Mouse (Mus musculus) liver, adult 2 months (tissue): ENCODE data around the gene Atoh8. TPM values are rescaled to one million over a fixed set of nuclear protein-coding genes. Genes with fewer than 3 reads are reported as not detected.

Experiments used
- DNase-seq: peaks from one replicate; pipeline ENCODE4 v3.0.0-alpha.2; 2011; ENCODE audit warnings: low read depth, low spot score; ENCODE audit errors: extremely low read depth
- H3K27ac ChIP-seq: fragments of 200-500 bp; replicated peaks from 2 replicates; pipeline ENCODE4 v1.5.1; 2012; ENCODE audit warnings: low read depth, mild to moderate bottlenecking, control low read depth, inconsistent platforms, low read length; ENCODE audit not compliant: insufficient read depth
- H3K27me3 ChIP-seq: fragments of 200-500 bp; 2 replicates; pipeline ENCODE4 v1.6.1; 2012; ENCODE audit warnings: mild to moderate bottlenecking, moderate library complexity, low read length, inconsistent platforms; ENCODE audit not compliant: control insufficient read depth, insufficient read depth
- H3K36me3 ChIP-seq: fragments of 200-500 bp; 2 replicates; pipeline ENCODE4 v1.6.1; 2012; ENCODE audit warnings: low read length, inconsistent platforms; ENCODE audit not compliant: control insufficient read depth, insufficient read depth
- H3K4me1 ChIP-seq: fragments of 200-500 bp; 2 replicates; pipeline ENCODE4 v1.6.1; 2011; ENCODE audit warnings: low read length; ENCODE audit not compliant: control insufficient read depth, insufficient read depth
- H3K4me3 ChIP-seq: fragments of 200-500 bp; 2 replicates; pipeline ENCODE4 v1.5.1; 2011; ENCODE audit warnings: low read depth, mild to moderate bottlenecking, control low read depth, low read length, moderate library complexity; ENCODE audit not compliant: insufficient read depth
- H3K79me2 ChIP-seq: fragments of 200-500 bp; 2 replicates; pipeline ENCODE4 v1.6.1; 2012; ENCODE audit warnings: inconsistent platforms, mild to moderate bottlenecking, low read length, moderate library complexity; ENCODE audit not compliant: control insufficient read depth, insufficient read depth
- H3K9ac ChIP-seq: fragments of 200-500 bp; 2 replicates; pipeline ENCODE4 v1.6.1; 2012; ENCODE audit warnings: low read depth, mild to moderate bottlenecking, control low read depth, inconsistent platforms, low read length
- CTCF ChIP-seq: fragments of 200-500 bp; IDR thresholded peaks from 2 replicates; pipeline ENCODE4 v1.5.1; 2011; ENCODE audit warnings: low read depth, low read length, control low read depth
- POLR2A ChIP-seq: fragments of 200-500 bp; IDR thresholded peaks from 2 replicates; pipeline ENCODE4 v1.6.1; 2011; ENCODE audit warnings: low read length, control low read depth; ENCODE audit not compliant: insufficient read depth; ENCODE audit errors: extremely low read depth
- WGBS: fragments of 180-500 bp; shearing (Covaris S2); methylation state at CpG from one replicate; pipeline ENCODE4 v1.1.7; 2018; 5-methylcytosine and 5-hydroxymethylcytosine counted together
- polyA plus RNA-seq: library from polyadenylated mRNA; depleted of rRNA; stranded (reverse); fragments of >200 nt; gene quantifications from 2 replicates; pipeline ENCODE4 v1.2.3, GENCODE M21; 2012
- total RNA-seq: library from RNA; depleted of rRNA; stranded (reverse); fragments of >200 nt; gene quantifications from 2 replicates; pipeline ENCODE4 v1.2.3, GENCODE M21; 2014

The Atoh8 gene
- total and polyA plus RNA-seq, 2 experiments: 5.1 to 28.7 TPM

DNA sequence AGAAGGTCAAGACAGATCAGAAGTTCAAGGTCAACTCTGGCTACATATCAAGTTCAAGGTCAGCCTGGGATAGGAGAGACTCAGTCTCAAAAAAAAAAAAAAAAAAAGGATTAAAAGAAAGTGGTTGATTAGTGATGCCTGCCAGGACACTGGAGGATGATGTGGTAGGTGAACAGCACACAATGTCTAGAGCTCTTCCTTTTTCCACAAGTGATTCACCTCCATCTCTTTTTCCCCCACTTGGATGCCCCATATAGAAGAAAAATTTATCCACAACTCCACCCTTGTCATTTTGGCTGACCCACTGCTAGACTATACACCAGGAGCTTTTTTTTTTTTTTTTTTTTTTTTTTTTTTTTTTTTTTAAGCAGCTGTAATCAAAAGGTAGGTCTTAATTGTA lies 37.9 kb downstream of the Atoh8 start:
- no peak for DNase-seq
- Histone ChIP-seq H3K27ac (no peak overlapping the region), H3K4me3 (no peak overlapping the region), H3K79me2 (no peaks in the 10 kb centered on the region), H3K9ac (no peak overlapping the region), H3K4me1 (no peaks in the 10 kb centered on the region), H3K27me3 (no peaks in the 10 kb centered on the region), H3K36me3 (no peaks in the 10 kb centered on the region)
- TF ChIP-seq POLR2A (no peak), CTCF (no peak)

DNA sequence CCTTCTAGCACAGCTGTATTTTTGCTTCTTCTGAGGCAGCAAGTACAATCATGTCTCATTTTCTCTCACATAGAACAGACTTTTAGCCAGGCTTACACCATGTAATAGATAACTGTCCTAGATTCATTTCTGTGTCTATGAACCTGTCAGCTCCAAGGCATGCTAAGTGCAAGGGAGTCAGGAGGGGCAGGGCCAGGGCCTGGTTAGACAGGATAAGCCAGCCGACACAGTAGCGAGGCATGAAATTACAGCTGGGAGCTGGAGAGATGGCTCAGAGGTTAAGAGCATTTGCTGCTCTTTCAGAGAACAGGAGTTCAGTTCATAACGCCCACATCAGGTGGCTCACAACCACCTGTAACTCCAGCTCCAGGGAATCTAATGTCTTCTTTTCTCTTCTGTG lies 38.7 kb downstream of the Atoh8 start:
- Histone ChIP-seq H3K4me3 (no peak overlapping the region), H3K27ac (no peak overlapping the region), H3K9ac (no peak overlapping the region), H3K27me3 (no peaks in the 10 kb centered on the region), H3K79me2 (no peaks in the 10 kb centered on the region), H3K36me3 (no peaks in the 10 kb centered on the region), H3K4me1 (no peaks in the 10 kb centered on the region)
- 95% methylated on average over 3 of the region's 3 CpGs for WGBS
- DNase-seq: no peak
- TF ChIP-seq CTCF: no peak
- TF ChIP-seq POLR2A: no peak

DNA sequence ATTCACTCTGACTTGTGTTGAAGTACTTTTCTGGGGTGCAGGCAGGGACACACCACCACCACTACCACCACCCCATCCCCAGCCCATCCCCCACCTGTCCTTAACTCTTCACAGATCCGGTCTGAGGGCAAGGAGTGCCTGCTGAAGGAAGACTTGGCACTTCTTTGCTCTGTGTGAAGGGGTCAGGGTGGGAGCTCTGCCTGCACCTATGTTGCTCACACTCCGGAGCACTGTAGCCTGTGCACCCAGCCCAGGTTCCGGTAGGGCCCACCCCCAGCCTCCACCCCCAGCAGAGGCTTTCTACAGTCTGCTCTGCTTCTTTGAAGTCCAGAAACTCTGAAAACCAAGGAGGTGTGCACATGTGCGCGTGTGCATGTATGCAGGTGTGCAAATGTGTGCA lies 44.8 kb downstream of the Atoh8 start:
- WGBS: 68% methylated on average over 5 of the region's 5 CpGs
- Histone ChIP-seq H3K27me3 (no peaks in the 10 kb centered on the region), H3K27ac (no peak overlapping the region), H3K36me3 (no peaks in the 10 kb centered on the region), H3K79me2 (no peaks in the 10 kb centered on the region), H3K4me3 (no peak overlapping the region), H3K9ac (no peak overlapping the region), H3K4me1 (no peaks in the 10 kb centered on the region; the same call in 1 of the 2 replicates)
- no peak for DNase-seq
- TF ChIP-seq CTCF (no peak), POLR2A (no peak)

DNA sequence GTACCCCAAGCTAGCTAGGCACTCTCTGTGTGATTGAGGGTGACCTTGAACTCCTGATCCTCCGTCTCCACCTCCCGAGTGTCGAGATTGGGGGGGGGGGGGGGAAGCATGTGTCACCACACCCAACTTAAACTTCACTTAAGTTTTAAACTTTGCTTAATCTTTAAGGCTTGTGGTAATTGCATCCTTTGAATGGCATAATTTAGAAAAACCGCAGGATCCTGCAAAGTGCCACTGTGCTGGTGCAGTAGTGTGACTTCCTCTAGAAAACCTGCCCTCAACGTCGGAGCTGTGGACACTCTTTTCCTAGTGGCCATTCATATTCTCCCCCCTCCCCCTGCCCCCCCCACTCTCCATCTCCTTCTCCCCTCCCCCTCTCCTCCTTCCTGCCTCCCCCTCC lies 45.3 kb downstream of the Atoh8 start:
- H3K4me1 ChIP-seq: no peaks in the 10 kb centered on the region; the same call in 1 of the 2 replicates
- H3K79me2 ChIP-seq: no peaks in the 10 kb centered on the region
- no peaks in the 10 kb centered on the region for H3K36me3 ChIP-seq
- 23% methylated on average over 6 of the region's 6 CpGs for WGBS
- no peak overlapping the region for H3K4me3 ChIP-seq
- H3K9ac ChIP-seq: no peak overlapping the region
- TF ChIP-seq CTCF (no peak), POLR2A (no peak)
- DNase-seq: no peak
- no peaks in the 10 kb centered on the region for H3K27me3 ChIP-seq
- no peak overlapping the region for H3K27ac ChIP-seq

DNA sequence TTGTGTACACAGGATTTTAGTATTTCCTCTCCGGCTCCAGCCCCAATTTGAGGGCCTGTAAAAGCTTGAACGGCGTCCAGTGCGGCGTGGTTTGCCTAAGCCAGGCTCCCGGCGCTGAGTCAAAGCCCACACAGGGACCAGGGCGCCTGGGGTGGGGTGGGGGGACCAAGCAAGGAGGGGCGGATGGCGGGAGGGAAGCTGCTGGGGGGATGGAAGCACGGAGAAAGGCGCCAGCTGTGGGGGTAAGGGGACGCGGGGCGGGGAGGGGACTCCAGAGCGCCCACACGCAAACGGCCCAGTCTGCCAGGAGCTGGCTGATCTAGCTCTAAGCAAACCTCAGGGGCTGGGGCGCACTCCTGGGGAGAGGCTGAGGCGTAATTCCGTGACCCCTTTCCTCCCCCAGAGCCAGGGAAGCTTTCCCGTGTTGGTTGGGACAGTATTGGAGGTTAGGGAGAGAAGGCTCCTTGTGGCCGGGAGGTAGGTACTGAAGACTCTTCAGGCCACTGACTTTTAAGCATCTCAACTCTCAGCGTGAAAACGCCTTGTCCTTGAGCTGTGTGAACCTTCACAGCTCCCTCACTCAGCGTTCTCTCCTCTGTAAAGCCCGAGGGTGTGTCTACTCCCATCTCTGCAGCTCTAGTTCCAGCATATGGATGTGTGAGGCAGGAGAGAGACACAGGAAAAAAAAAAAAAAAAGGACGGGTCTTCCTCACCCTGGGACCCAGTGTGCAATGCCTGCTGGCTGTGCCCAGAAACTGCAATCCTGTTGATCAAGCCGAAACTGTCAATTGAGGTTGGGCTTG lies 46.1 kb downstream of the Atoh8 start:
- TF ChIP-seq POLR2A (no peak), CTCF (no peak)
- H3K9ac ChIP-seq: no peak overlapping the region
- no peak overlapping the region for H3K4me3 ChIP-seq
- WGBS: 22% methylated on average over 29 of the region's 29 CpGs
- H3K4me1 ChIP-seq: no peaks in the 10 kb centered on the region; the same call in 1 of the 2 replicates
- H3K27me3 ChIP-seq: no peaks in the 10 kb centered on the region
- H3K27ac ChIP-seq: no peak overlapping the region
- no peak for DNase-seq
- H3K79me2 ChIP-seq: no peaks in the 10 kb centered on the region
- no peaks in the 10 kb centered on the region for H3K36me3 ChIP-seq

DNA sequence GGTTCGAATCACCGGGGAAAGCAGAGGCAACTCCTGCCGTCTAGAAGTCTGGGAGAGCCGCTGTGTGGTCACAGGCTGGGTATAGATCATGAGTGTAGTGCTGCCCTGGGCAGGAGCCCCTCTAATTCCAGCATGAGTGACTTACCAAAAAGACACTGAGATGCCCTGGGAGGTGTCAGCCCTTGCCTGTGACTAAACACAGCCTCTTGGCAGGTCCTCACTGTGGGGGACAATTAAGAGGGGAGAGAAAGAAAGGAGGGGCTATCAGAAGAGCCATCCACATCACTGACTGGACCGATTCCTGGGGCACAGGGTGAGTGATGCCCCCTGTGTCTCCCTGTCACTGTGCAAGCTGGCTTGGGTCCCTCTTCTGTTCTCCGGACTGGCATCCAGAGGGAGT lies 48.6 kb downstream of the Atoh8 start:
- no peaks in the 10 kb centered on the region for H3K79me2 ChIP-seq
- H3K4me1 ChIP-seq: no peaks in the 10 kb centered on the region; the same call in 1 of the 2 replicates
- WGBS: 90% methylated on average over 6 of the region's 6 CpGs
- H3K27ac ChIP-seq: no peak overlapping the region
- DNase-seq: no peak
- no peak for TF ChIP-seq POLR2A
- no peak for TF ChIP-seq CTCF
- no peak overlapping the region for H3K4me3 ChIP-seq
- no peaks in the 10 kb centered on the region for H3K36me3 ChIP-seq
- H3K27me3 ChIP-seq: no peaks in the 10 kb centered on the region
- no peak overlapping the region for H3K9ac ChIP-seq
